Mouse (Mus musculus) lung, embryonic 15.5 days (tissue): ENCODE measurements around the gene Gstm6. TPM values are rescaled to one million over a fixed set of nuclear protein-coding genes. Genes with fewer than 3 reads are reported as not detected.

Source experiments
- ATAC-seq: fragments of 200-750 bp; cut with Nextera tagmentation; 2 replicates; pipeline ENCODE4 v1.8.0; 2017; ENCODE audit warnings: moderate number of reproducible peaks, borderline replicate concordance; ENCODE audit not compliant: low FRiP score, low TSS enrichment; ENCODE audit errors: extremely low read depth
- H3K27ac ChIP-seq: fragments of 300-500 bp; sonication (generic); 2 replicates; pipeline ENCODE4 v1.5.1; 2015; ENCODE audit warnings: moderate library complexity, mild to moderate bottlenecking, inconsistent platforms
- H3K27me3 ChIP-seq: fragments of 300-500 bp; sonication (generic); 2 replicates; pipeline ENCODE4 v1.6.1; 2015; ENCODE audit warnings: inconsistent platforms
- H3K36me3 ChIP-seq: fragments of 300-500 bp; sonication (generic); 2 replicates; pipeline ENCODE4 v1.6.1; 2015; ENCODE audit warnings: inconsistent platforms
- H3K4me1 ChIP-seq: fragments of 300-500 bp; sonication (generic); 2 replicates; pipeline ENCODE4 v1.6.1; 2015; ENCODE audit warnings: inconsistent platforms
- H3K4me2 ChIP-seq: fragments of 300-500 bp; sonication (generic); 2 replicates; pipeline ENCODE4 v1.6.1; 2015; ENCODE audit warnings: inconsistent platforms, mild to moderate bottlenecking, moderate library complexity
- H3K4me3 ChIP-seq: fragments of 300-500 bp; sonication (generic); 2 replicates; pipeline ENCODE4 v1.5.1; 2015; ENCODE audit warnings: mild to moderate bottlenecking, inconsistent platforms
- H3K9ac ChIP-seq: fragments of 300-500 bp; sonication (generic); 2 replicates; pipeline ENCODE4 v1.6.1; 2015; ENCODE audit warnings: inconsistent platforms
- H3K9me3 ChIP-seq: fragments of 300-500 bp; sonication (generic); 2 replicates; pipeline ENCODE4 v1.6.1; 2016; ENCODE audit warnings: inconsistent platforms
- WGBS: fragments of 180-500 bp; shearing (Covaris S2); methylation state at CpG from one replicate; pipeline ENCODE4 v1.1.7; 2015; 5-methylcytosine and 5-hydroxymethylcytosine counted together
- polyA plus RNA-seq: library from polyadenylated mRNA; unstranded; fragments of >200 nt; fragmentation: Nextera tagmentation; extraction: Ambion mirVana; gene quantifications from 2 replicates; pipeline ENCODE4 v1.2.1, GENCODE M21; 2015

Gene Gstm6
- polyA plus RNA-seq, 1 experiment from 2014 or later: 4.9 TPM

DNA sequence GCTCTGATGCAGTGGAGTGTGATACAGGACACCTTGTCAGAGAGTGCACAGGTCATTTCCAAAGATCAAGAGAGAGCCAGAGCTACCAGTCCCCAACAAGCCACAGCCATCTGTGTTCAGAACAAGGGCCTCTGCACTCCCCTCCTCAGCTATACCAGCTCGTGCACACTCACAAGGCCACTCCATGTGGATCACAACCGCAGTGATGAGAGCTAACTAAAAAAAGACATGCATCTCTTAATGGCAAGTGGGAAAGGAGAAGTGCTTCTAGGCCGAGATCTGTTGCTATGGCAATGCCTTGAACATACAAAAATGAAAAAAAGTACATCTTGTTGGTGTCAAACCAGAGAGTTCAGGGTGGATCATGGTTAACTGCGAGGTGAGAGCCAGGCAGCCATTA, 3.7 kb downstream of the Gstm6 start:
- H3K27me3 ChIP-seq: no peaks in the 10 kb centered on the region
- no peaks in the 10 kb centered on the region for H3K36me3 ChIP-seq
- no peak for ATAC-seq
- no peak overlapping the region for H3K4me3 ChIP-seq
- H3K27ac ChIP-seq: no peak overlapping the region
- H3K9me3 ChIP-seq: no peaks in the 10 kb centered on the region
- 57% methylated on average over 4 of the region's 4 CpGs for WGBS
- H3K4me1 ChIP-seq: peaks cover 3% of the 10 kb centered on the region; the same call in 1 of the 2 replicates
- H3K9ac ChIP-seq: no peak overlapping the region
- no peak overlapping the region for H3K4me2 ChIP-seq

GRCm38 (mm10) chr3:107939403-107939802, 4.1 kb downstream of the Gstm6 start:
- no peak overlapping the region for H3K27ac ChIP-seq
- no peak overlapping the region for H3K4me2 ChIP-seq
- no peak overlapping the region for H3K4me3 ChIP-seq
- ATAC-seq: peak; percentile 53
- H3K9ac ChIP-seq: no peak overlapping the region
- WGBS: 37% methylated on average over 3 of the region's 3 CpGs
- H3K27me3 ChIP-seq: no peaks in the 10 kb centered on the region
- no peaks in the 10 kb centered on the region for H3K9me3 ChIP-seq
- peaks cover 3% of the 10 kb centered on the region; the same call in 1 of the 2 replicates for H3K4me1 ChIP-seq
- no peaks in the 10 kb centered on the region for H3K36me3 ChIP-seq

- peaks cover 13% of the 10 kb centered on the region; the same call in 1 of the 2 replicates for H3K4me1 ChIP-seq
- H3K9me3 ChIP-seq: no peaks in the 10 kb centered on the region
- 48% methylated on average over 3 of the region's 3 CpGs for WGBS
- no peak overlapping the region for H3K4me2 ChIP-seq
- H3K27ac ChIP-seq: no peak overlapping the region
- no peaks in the 10 kb centered on the region for H3K36me3 ChIP-seq
- no peak overlapping the region for H3K9ac ChIP-seq
- ATAC-seq: no peak
- no peaks in the 10 kb centered on the region for H3K27me3 ChIP-seq
- H3K4me3 ChIP-seq: no peak overlapping the region
Observed at GRCm38 (mm10) chr3:107935888-107936287, 7.7 kb downstream of the Gstm6 start.

DNA sequence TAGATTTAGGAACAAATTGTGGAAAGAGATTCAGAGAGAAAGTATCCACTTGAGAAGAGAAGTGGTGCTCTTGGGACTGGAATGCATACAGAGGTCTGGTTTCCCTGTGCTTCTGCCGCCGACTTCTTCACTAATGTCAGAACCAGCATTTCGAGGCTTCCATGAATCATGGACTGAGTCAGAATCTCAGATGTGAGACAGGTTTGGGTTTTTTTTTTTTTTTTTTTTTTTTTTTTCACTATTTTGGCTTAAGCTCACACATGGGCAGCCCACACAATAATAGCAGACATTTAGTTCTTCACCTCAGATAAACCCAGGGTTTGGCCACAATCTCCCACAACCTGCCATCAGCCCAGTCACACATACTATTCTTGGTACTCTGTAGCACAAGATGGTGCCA, 8.3 kb downstream of the Gstm6 start:
- Histone ChIP-seq H3K4me3 (no peak overlapping the region), H3K4me2 (no peak overlapping the region), H3K36me3 (no peaks in the 10 kb centered on the region), H3K9ac (no peak overlapping the region), H3K27ac (no peak overlapping the region), H3K27me3 (no peaks in the 10 kb centered on the region), H3K9me3 (no peaks in the 10 kb centered on the region), H3K4me1 (peaks cover 14% of the 10 kb centered on the region; the same call in 1 of the 2 replicates)
- 46% methylated on average over 3 of the region's 3 CpGs for WGBS
- no peak for ATAC-seq

DNA sequence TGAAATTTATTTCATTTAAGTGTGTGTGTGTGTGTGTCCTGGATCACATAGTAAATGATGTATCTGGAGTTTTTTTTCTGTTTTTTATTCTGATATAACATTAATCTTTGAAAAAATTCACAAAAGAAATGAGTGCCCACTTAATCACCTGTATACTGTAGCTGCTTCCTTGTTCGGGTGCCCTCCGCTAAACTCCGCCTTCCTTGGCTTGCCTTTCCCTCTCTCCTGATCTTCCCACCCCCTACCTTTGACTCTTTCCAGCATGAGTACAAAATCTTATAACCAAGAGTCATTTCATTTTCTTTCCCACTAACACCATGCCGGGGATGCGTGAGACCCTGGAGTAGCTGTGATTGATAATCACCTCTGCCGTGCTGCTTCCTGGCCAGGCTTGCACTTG, 11.4 kb downstream of the Gstm6 start:
- H3K9ac ChIP-seq: no peak overlapping the region
- no peak for ATAC-seq
- H3K27me3 ChIP-seq: no peaks in the 10 kb centered on the region
- H3K4me2 ChIP-seq: no peak overlapping the region
- H3K4me3 ChIP-seq: no peak overlapping the region
- H3K27ac ChIP-seq: no peak overlapping the region
- no peaks in the 10 kb centered on the region for H3K9me3 ChIP-seq
- 52% methylated on average over 6 of the region's 6 CpGs for WGBS
- H3K4me1 ChIP-seq: peaks cover 22% of the 10 kb centered on the region
- H3K36me3 ChIP-seq: no peaks in the 10 kb centered on the region

- H3K4me1 ChIP-seq: peaks cover 22% of the 10 kb centered on the region
Observed at GRCm38 (mm10) chr3:107931670-107932069, 11.9 kb downstream of the Gstm6 start, which contains the start of gene Gstm7. TSS of gene Gstm7 (minus strand) at chr3:107931817.

DNA sequence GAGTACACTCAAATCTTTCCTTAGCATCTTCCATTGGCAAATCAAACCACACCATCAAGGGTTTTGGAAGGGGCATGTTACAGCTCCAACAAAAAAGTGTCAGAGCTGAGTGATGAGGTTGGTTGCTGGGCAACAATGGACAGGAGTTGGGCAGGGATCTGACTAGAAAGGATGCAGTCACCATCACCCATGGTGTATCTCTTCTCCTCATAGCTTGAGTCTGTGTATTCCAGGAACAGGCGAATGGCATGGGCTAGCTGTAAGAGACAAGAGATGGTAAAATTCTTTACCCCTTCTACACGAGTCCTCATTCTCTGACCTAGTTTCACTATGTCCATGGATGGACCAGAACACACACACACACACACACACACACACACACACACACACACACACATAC, 12.4 kb downstream of the Gstm6 start:
- H3K4me1 ChIP-seq: peaks cover 22% of the 10 kb centered on the region
- no peaks in the 10 kb centered on the region for H3K9me3 ChIP-seq
- H3K36me3 ChIP-seq: no peaks in the 10 kb centered on the region
- peak overlapping the region; percentile 31 for H3K4me3 ChIP-seq
- ATAC-seq: no peak
- no peak overlapping the region for H3K9ac ChIP-seq
- peak overlapping the region; percentile 56 for H3K27ac ChIP-seq
- peak overlapping the region; percentile 59 for H3K4me2 ChIP-seq
- WGBS: 64% methylated on average over 2 of the region's 2 CpGs
- no peaks in the 10 kb centered on the region for H3K27me3 ChIP-seq

More at GRCm38 (mm10) chr3:107931670-107932069, 11.9 kb downstream of the Gstm6 start, which contains the start of gene Gstm7:
- H3K9ac ChIP-seq: no peak within 1 kb of the TSS
- H3K4me3 ChIP-seq: peak within 1 kb of the TSS; percentile 31
- H3K9me3 ChIP-seq: no peaks in the 10 kb centered on the region
- H3K27ac ChIP-seq: peak within 1 kb of the TSS; percentile 56
- peak; percentile 96 for ATAC-seq
- H3K27me3 ChIP-seq: no peaks in the 10 kb centered on the region
- no peaks in the 10 kb centered on the region for H3K36me3 ChIP-seq
- 5% methylated on average over 10 of the region's 10 CpGs for WGBS
- H3K4me2 ChIP-seq: peak within 1 kb of the TSS; percentile 59

- Histone ChIP-seq H3K9ac (no peak overlapping the region), H3K27me3 (no peaks in the 10 kb centered on the region), H3K4me1 (peaks cover 22% of the 10 kb centered on the region), H3K9me3 (no peaks in the 10 kb centered on the region), H3K4me3 (no peak overlapping the region), H3K36me3 (no peaks in the 10 kb centered on the region), H3K27ac (no peak overlapping the region), H3K4me2 (no peak overlapping the region)
- no peak for ATAC-seq
- WGBS: 47% methylated on average over 4 of the region's 4 CpGs
Observed at GRCm38 (mm10) chr3:107929731-107930130, 13.8 kb downstream of the Gstm6 start.

GRCm38 (mm10) chr3:107929243-107929642, 14.3 kb downstream of the Gstm6 start:
- WGBS: 59% methylated on average over 4 of the region's 4 CpGs
- ATAC-seq: no peak

GRCm38 (mm10) chr3:107928691-107929090, 14.9 kb downstream of the Gstm6 start:
- no peak for ATAC-seq
- no peaks in the 10 kb centered on the region for H3K36me3 ChIP-seq
- no peak overlapping the region for H3K4me2 ChIP-seq
- H3K9ac ChIP-seq: no peak overlapping the region
- no peaks in the 10 kb centered on the region for H3K9me3 ChIP-seq
- H3K27me3 ChIP-seq: no peaks in the 10 kb centered on the region
- no peak overlapping the region for H3K27ac ChIP-seq
- no peak overlapping the region for H3K4me3 ChIP-seq
- WGBS: 60% methylated on average over 11 of the region's 11 CpGs
- H3K4me1 ChIP-seq: peaks cover 22% of the 10 kb centered on the region

More at GRCm38 (mm10) chr3:107929243-107929642, 14.3 kb downstream of the Gstm6 start:
- Histone ChIP-seq H3K27ac (no peak overlapping the region), H3K9me3 (no peaks in the 10 kb centered on the region), H3K4me3 (no peak overlapping the region), H3K4me2 (no peak overlapping the region), H3K27me3 (no peaks in the 10 kb centered on the region), H3K36me3 (no peaks in the 10 kb centered on the region), H3K9ac (no peak overlapping the region), H3K4me1 (peaks cover 22% of the 10 kb centered on the region)

DNA sequence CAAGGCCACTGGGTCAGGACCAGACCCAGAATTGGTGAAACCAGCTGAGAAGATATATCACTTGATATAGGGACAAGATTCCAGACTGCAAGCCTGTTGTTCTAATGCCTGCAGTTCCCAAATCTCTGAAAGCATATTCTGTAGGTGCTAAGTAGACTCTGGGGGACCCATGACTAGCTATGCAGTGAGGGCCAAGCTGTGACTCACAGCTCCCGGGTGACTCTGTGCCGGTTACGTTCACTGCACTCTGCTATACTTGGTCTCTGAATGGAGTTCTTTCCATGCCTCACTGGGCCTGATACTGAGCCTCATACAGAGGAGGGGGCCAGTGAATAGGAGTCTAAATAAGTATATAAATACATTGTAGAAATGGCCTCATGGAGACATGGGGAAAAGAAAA, 15.7 kb downstream of the Gstm6 start:
- Histone ChIP-seq H3K4me2 (no peak overlapping the region), H3K36me3 (no peaks in the 10 kb centered on the region), H3K4me1 (peaks cover 22% of the 10 kb centered on the region), H3K27me3 (no peaks in the 10 kb centered on the region), H3K9ac (no peak overlapping the region), H3K9me3 (no peaks in the 10 kb centered on the region), H3K27ac (no peak overlapping the region), H3K4me3 (no peak overlapping the region)
- 90% methylated on average over 3 of the region's 3 CpGs for WGBS
- ATAC-seq: no peak

- Histone ChIP-seq H3K4me3 (no peak overlapping the region), H3K27me3 (no peaks in the 10 kb centered on the region), H3K4me2 (no peak overlapping the region), H3K36me3 (no peaks in the 10 kb centered on the region), H3K9me3 (no peaks in the 10 kb centered on the region), H3K9ac (no peak overlapping the region), H3K4me1 (peaks cover 8% of the 10 kb centered on the region), H3K27ac (no peak overlapping the region)
- 89% methylated on average over 3 of the region's 3 CpGs for WGBS
- no peak for ATAC-seq
Observed at GRCm38 (mm10) chr3:107925335-107925734, 18.2 kb downstream of the Gstm6 start.

DNA sequence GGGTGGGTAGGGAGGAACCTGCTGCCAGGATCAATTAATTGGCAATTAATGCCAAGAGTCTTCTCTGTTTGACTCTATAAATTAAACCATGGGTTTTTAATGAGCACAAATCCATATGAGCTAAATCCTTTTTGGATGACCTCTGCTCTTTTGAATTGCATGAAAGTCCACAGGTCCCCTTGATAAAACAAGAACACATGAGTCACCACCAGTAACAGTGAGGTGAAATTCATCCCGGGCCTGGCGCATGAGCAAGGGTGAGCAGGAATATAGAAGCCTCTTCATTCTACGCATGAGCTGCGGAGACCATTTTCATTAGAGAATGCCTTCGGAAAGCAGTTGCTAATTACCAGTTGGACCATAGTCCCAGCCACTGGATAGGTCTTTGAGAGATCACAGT, 23.2 kb downstream of the Gstm6 start:
- WGBS: 95% methylated on average over 5 of the region's 5 CpGs
- ATAC-seq: no peak
- no peak overlapping the region for H3K4me3 ChIP-seq

More for the DNA sequence above, 23.2 kb downstream of the Gstm6 start:
- no peaks in the 10 kb centered on the region for H3K27me3 ChIP-seq
- no peaks in the 10 kb centered on the region for H3K36me3 ChIP-seq
- no peak overlapping the region for H3K27ac ChIP-seq
- no peaks in the 10 kb centered on the region for H3K9me3 ChIP-seq
- no peak overlapping the region for H3K9ac ChIP-seq
- H3K4me1 ChIP-seq: no peaks in the 10 kb centered on the region
- H3K4me2 ChIP-seq: no peak overlapping the region
